8 mouse cellular contexts compared by ENCODE assay signal in the genomic region with DNA sequence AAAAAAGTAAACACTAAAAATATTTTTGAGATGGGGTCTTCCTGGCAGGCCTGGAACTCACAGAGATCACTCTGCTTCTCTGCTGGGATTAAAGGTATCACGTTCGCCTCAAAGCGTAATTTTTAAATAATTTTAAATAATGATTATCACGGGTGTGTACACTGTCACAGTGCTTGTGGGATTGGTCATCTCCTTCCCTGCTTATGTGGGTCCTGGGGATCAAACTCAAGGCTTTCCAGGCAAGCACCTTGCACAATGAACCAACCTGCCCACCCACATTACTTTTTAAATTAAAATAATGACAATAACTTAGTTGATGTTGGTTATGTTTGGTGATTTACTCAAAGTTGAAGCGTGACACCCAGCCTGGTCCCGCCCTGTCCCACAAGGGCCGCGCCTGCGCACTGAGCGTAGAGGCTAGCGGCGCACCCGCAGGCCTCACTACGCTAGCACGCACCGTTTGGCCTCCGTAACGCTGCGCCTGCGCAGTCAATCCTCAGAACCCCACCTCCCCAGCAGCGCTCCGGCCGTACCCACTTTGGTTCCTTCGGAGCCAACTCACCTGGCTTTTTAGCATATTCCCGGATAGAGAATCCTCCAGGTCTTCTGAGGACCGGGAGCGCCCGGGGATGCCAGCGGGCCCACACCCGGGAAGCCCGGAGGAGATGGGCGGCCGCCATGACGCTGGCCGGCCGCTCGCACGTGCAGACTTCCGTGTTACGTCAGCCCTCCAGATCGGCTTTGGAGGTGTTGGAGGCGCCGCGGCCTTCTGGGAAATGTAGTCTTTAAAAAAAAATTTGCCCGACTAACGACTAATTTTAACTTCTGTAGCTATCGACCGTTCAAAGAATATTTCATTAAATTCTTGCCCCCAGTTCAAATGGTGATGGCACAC. TPM values are rescaled to one million over a fixed set of nuclear protein-coding genes. Genes with fewer than 3 reads are reported as not detected.
DNase-seq lines count a peak whose midpoint lies in the region; ATAC-seq lines count a peak whose summit lies in the region.

A gene (minus strand): TSS at position 724 of the 895 bp plus-strand sequence.
A gene (plus strand): TSS at position 750 of the 895 bp plus-strand sequence.

- DNase-seq in CD4-positive helper T cell, adult 2 months (ENCODE audit: low read depth, low spot score) = peak; percentile 97
- DNase-seq in brain, embryonic 18.5 days (ENCODE audit: low read depth, low spot score) = peak; percentile 88
- peak; percentile 98 for DNase-seq in kidney, postnatal 10 days
- peak; percentile 97 for DNase-seq in natural killer cell, adult 2 months (ENCODE audit: low spot score in 2 of 2)

- H3K4me1 ChIP-seq in heart, embryonic 13.5 days = peaks cover 25% of the 10 kb centered on the region
- peaks cover 36% of the 10 kb centered on the region for H3K4me1 ChIP-seq in liver, embryonic 12.5 days
- H3K4me1 ChIP-seq in stomach, embryonic 15.5 days = peaks cover 15% of the 10 kb centered on the region

- H3K9ac ChIP-seq in heart, embryonic 13.5 days = peak within 1 kb of the TSS; percentile 97
- peak within 1 kb of the TSS; percentile 86 for H3K9ac ChIP-seq in liver, embryonic 12.5 days
- H3K9ac ChIP-seq in stomach, embryonic 15.5 days = peak within 1 kb of the TSS; percentile 61; the same call in 1 of the 2 replicates

- ATAC-seq in erythroid progenitor cell, adult 5-6 weeks (replicated peaks; ENCODE audit: low FRiP score, poor library complexity, severe bottlenecking) = peak; percentile 89
- peak; percentile 84 for ATAC-seq in heart, embryonic 13.5 days (ENCODE audit: extremely low read depth, insufficient number of reproducible peaks, low FRiP score, low TSS enrichment)
- peak; percentile 95 for ATAC-seq in liver, embryonic 12.5 days
- peak; percentile 95 for ATAC-seq in stomach, embryonic 15.5 days (ENCODE audit: insufficient read depth, low FRiP score, low read depth)

- peak within 1 kb of the TSS; percentile 87 for H3K4me3 ChIP-seq in heart, embryonic 13.5 days
- H3K4me3 ChIP-seq in liver, embryonic 12.5 days = peak within 1 kb of the TSS; percentile 73
- H3K4me3 ChIP-seq in stomach, embryonic 15.5 days (replicated peaks) = peak within 1 kb of the TSS; percentile 66

- H3K36me3 ChIP-seq in heart, embryonic 13.5 days = peaks cover 64% of the 10 kb centered on the region
- H3K36me3 ChIP-seq in liver, embryonic 12.5 days = peaks cover 60% of the 10 kb centered on the region
- peaks cover 20% of the 10 kb centered on the region for H3K36me3 ChIP-seq in stomach, embryonic 15.5 days

- no peaks in the 10 kb centered on the region for H3K27me3 ChIP-seq in heart, embryonic 13.5 days (replicated peaks)
- H3K27me3 ChIP-seq in liver, embryonic 12.5 days (replicated peaks) = peaks cover 1% of the 10 kb centered on the region; the same call in 1 of the 2 replicates
- H3K27me3 ChIP-seq in stomach, embryonic 15.5 days (replicated peaks) = no peaks in the 10 kb centered on the region

- H3K27ac ChIP-seq in heart, embryonic 13.5 days (replicated peaks) = peak within 1 kb of the TSS; percentile 82
- peak within 1 kb of the TSS; percentile 76 for H3K27ac ChIP-seq in liver, embryonic 12.5 days
- H3K27ac ChIP-seq in stomach, embryonic 15.5 days = peak within 1 kb of the TSS; percentile 75

- H3K4me2 ChIP-seq in heart, embryonic 13.5 days = peak within 1 kb of the TSS; percentile 92
- peak within 1 kb of the TSS; percentile 77 for H3K4me2 ChIP-seq in liver, embryonic 12.5 days
- H3K4me2 ChIP-seq in stomach, embryonic 15.5 days = peak within 1 kb of the TSS; percentile 73

- H3K9me3 ChIP-seq in heart, embryonic 13.5 days = no peaks in the 10 kb centered on the region
- H3K9me3 ChIP-seq in liver, embryonic 12.5 days (replicated peaks) = no peaks in the 10 kb centered on the region
- H3K9me3 ChIP-seq in stomach, embryonic 15.5 days = no peaks in the 10 kb centered on the region

- under 1% methylated on average over 48 of the region's 48 CpGs for WGBS in heart, embryonic 13.5 days
- under 1% methylated on average over 48 of the region's 48 CpGs for WGBS in liver, embryonic 12.5 days (ENCODE audit: insufficient replicate concordance)
- under 1% methylated on average over 48 of the region's 48 CpGs for WGBS in stomach, embryonic 15.5 days

RNA-seq across cellular contexts. Expression of the first gene that starts in this region (rescaled TPM):
- total RNA-seq in erythroid progenitor cell, adult 5-6 weeks (2015; ENCODE audit: low replicate concordance) = 35.2 and 37.5 TPM in 2 replicates
- total RNA-seq in erythroid progenitor cell, adult 5-6 weeks (2017; ENCODE audit: low replicate concordance) = 20.0 and 23.0 TPM in 2 replicates
- polyA plus RNA-seq in heart, embryonic 13.5 days (2015; fragmentation: Nextera tagmentation; extraction: Ambion mirVana) = 244 and 260 TPM in 2 replicates
- polyA plus RNA-seq in liver, embryonic 12.5 days (2016; fragmentation: Nextera tagmentation; extraction: Ambion mirVana) = 152 and 156 TPM in 2 replicates
- 217 and 233 TPM in 2 replicates for polyA plus RNA-seq in stomach, embryonic 15.5 days (2015; fragmentation: Nextera tagmentation; extraction: Ambion mirVana)

RNA-seq across cellular contexts. Expression of the second gene that starts in this region (rescaled TPM):
- total RNA-seq in erythroid progenitor cell, adult 5-6 weeks (2015; ENCODE audit: low replicate concordance) = not detected in 2 replicates
- total RNA-seq in erythroid progenitor cell, adult 5-6 weeks (2017; ENCODE audit: low replicate concordance) = 14.0 TPM in 1 of 2 replicates, not detected in the other
- polyA plus RNA-seq in heart, embryonic 13.5 days (2015; fragmentation: Nextera tagmentation; extraction: Ambion mirVana) = 45.4 and 51.4 TPM in 2 replicates
- polyA plus RNA-seq in liver, embryonic 12.5 days (2016; fragmentation: Nextera tagmentation; extraction: Ambion mirVana) = 27.3 and 30.4 TPM in 2 replicates
- polyA plus RNA-seq in stomach, embryonic 15.5 days (2015; fragmentation: Nextera tagmentation; extraction: Ambion mirVana) = 54.4 and 58.1 TPM in 2 replicates

Comparison
In these comparisons a context has a peak if more than half of its experiments do, and no peak if none do; other contexts are left out.
1. Peak in every context shown above with its lines: DNase-seq, ATAC-seq, H3K4me3 ChIP-seq and H3K27ac ChIP-seq.